Mouse (Mus musculus) heart, postnatal 0 days (tissue): ENCODE measurements around the gene Cbfa2t3. TPM values are rescaled to one million over a fixed set of nuclear protein-coding genes. Genes with fewer than 3 reads are reported as not detected.

ENCODE experiments used
- ATAC-seq: fragments of 200-750 bp; cut with Nextera tagmentation; 2 replicates; pipeline ENCODE4 v1.8.0; 2017; ENCODE audit warnings: low read depth, moderate number of reproducible peaks, moderate library complexity; ENCODE audit not compliant: insufficient read depth
- DNase-seq: peaks from one replicate; pipeline ENCODE4 v3.0.0-alpha.2; 2016; ENCODE audit warnings: low spot score
- H3K27ac ChIP-seq: fragments of 300-500 bp; sonication (generic); 2 replicates; pipeline ENCODE4 v1.5.1; 2014; ENCODE audit warnings: low read depth, mild to moderate bottlenecking
- H3K27me3 ChIP-seq: fragments of 300-500 bp; sonication (generic); 2 replicates; pipeline ENCODE4 v1.6.1; 2014; ENCODE audit warnings: low read length, mixed read lengths; ENCODE audit not compliant: control insufficient read depth, insufficient read depth
- H3K36me3 ChIP-seq: fragments of 300-500 bp; sonication (generic); replicated peaks from 2 replicates; pipeline ENCODE4 v1.6.1; 2014; ENCODE audit warnings: low read length, mixed read lengths; ENCODE audit not compliant: control insufficient read depth, insufficient read depth
- H3K4me1 ChIP-seq: fragments of 300-500 bp; sonication (generic); 2 replicates; pipeline ENCODE4 v1.6.1; 2014; ENCODE audit warnings: antibody characterized with exemption; ENCODE audit not compliant: control insufficient read depth, insufficient read depth
- H3K4me2 ChIP-seq: fragments of 300-500 bp; sonication (generic); 2 replicates; pipeline ENCODE4 v1.6.1; 2014; ENCODE audit warnings: low read depth, mild to moderate bottlenecking, low read length, moderate library complexity
- H3K4me3 ChIP-seq: fragments of 300-500 bp; sonication (generic); 2 replicates; pipeline ENCODE4 v1.5.1; 2014; ENCODE audit warnings: low read depth, low read length
- H3K9ac ChIP-seq: fragments of 300-500 bp; sonication (generic); replicated peaks from 2 replicates; pipeline ENCODE4 v1.6.1; 2014; ENCODE audit warnings: low read depth, low read length, mixed read lengths
- H3K9me3 ChIP-seq: fragments of 300-500 bp; sonication (generic); replicated peaks from 2 replicates; pipeline ENCODE4 v1.6.1; 2016; ENCODE audit warnings: low read length; ENCODE audit not compliant: control insufficient read depth
- CTCF ChIP-seq: IDR thresholded peaks from 2 replicates; pipeline ENCODE4 v1.5.1; 2016; ENCODE audit warnings: antibody characterized with exemption, control low read depth, low read depth
- EP300 ChIP-seq: IDR thresholded peaks from 2 replicates; pipeline ENCODE4 v1.6.1; 2016; ENCODE audit warnings: antibody characterized with exemption, low read depth
- WGBS: fragments of 180-500 bp; shearing (Covaris S2); extraction: QIAGEN DNeasy Blood & Tissue Kit; methylation state at CpG from one replicate; pipeline ENCODE4 v1.1.7; 2014; 5-methylcytosine and 5-hydroxymethylcytosine counted together
- polyA plus RNA-seq: library from polyadenylated mRNA; unstranded; fragments of >200 nt; fragmentation: Nextera tagmentation; extraction: Ambion mirVana; gene quantifications from 2 replicates; pipeline ENCODE4 v1.2.1, GENCODE M21; 2015
- total RNA-seq: library from RNA; depleted of rRNA; stranded (reverse); fragments of >200 nt; gene quantifications from 2 replicates; pipeline ENCODE4 v1.2.3, GENCODE M21; 2014; ENCODE audit warnings: low replicate concordance

Cbfa2t3 gene
- total and polyA plus RNA-seq, 2 experiments from 2014 or later = 1.1 to 4.3 TPM

GRCm38 (mm10) chr8:122702957-122703356, 4.0 kb upstream of the Cbfa2t3 start:
- Histone ChIP-seq H3K9me3 (no peaks in the 10 kb centered on the region), H3K27ac (no peak overlapping the region), H3K4me2 (no peak overlapping the region), H3K36me3 (no peaks in the 10 kb centered on the region), H3K4me3 (no peak overlapping the region), H3K4me1 (no peaks in the 10 kb centered on the region; the same call in 1 of the 2 replicates), H3K9ac (no peak overlapping the region), H3K27me3 (no peaks in the 10 kb centered on the region)
- 77% methylated on average over 6 of the region's 6 CpGs for whole genome bisulfite sequencing
- no peak for DNase-seq
- no peak for ATAC-seq
- TF ChIP-seq EP300 (no peak), CTCF (no peak)

- DNase-seq (no peak), ATAC-seq (no peak)
- Histone ChIP-seq H3K36me3 (no peaks in the 10 kb centered on the region), H3K4me2 (no peak overlapping the region), H3K27me3 (no peaks in the 10 kb centered on the region), H3K9ac (no peak overlapping the region), H3K27ac (0 out of 2 replicates have a peak overlapping the region, but pooled peaks have one; percentile 1), H3K4me3 (no peak overlapping the region), H3K4me1 (no peaks in the 10 kb centered on the region; the same call in 1 of the 2 replicates), H3K9me3 (no peaks in the 10 kb centered on the region)
- WGBS = 52% methylated on average over 10 of the region's 10 CpGs
- no peak for TF ChIP-seq EP300
- TF ChIP-seq CTCF = no peak
Observed at GRCm38 (mm10) chr8:122702301-122702941, 3.5 kb upstream of the Cbfa2t3 start.

- Histone ChIP-seq H3K27ac (no peak overlapping the region), H3K9me3 (no peaks in the 10 kb centered on the region), H3K4me3 (no peak overlapping the region), H3K4me2 (no peak overlapping the region), H3K36me3 (no peaks in the 10 kb centered on the region), H3K4me1 (peaks cover 6% of the 10 kb centered on the region; the same call in 1 of the 2 replicates), H3K9ac (no peak overlapping the region), H3K27me3 (no peaks in the 10 kb centered on the region)
- DNase-seq = no peak
- TF ChIP-seq EP300 (no peak), CTCF (no peak)
- no peak for ATAC-seq
- WGBS = 74% methylated on average over 12 of the region's 12 CpGs
Observed at GRCm38 (mm10) chr8:122701441-122702185, 2.7 kb upstream of the Cbfa2t3 start.

- ATAC-seq (no peak), DNase-seq (no peak)
- Histone ChIP-seq H3K4me1 (peaks cover 10% of the 10 kb centered on the region; the same call in 1 of the 2 replicates), H3K4me2 (no peak overlapping the region), H3K4me3 (no peak overlapping the region), H3K9ac (no peak overlapping the region), H3K9me3 (no peaks in the 10 kb centered on the region), H3K27me3 (no peaks in the 10 kb centered on the region), H3K36me3 (no peaks in the 10 kb centered on the region), H3K27ac (no peak overlapping the region)
- WGBS = 35% methylated on average over 13 of the region's 13 CpGs
- TF ChIP-seq EP300 = no peak
- no peak for TF ChIP-seq CTCF
Observed at GRCm38 (mm10) chr8:122700628-122701027, 1.7 kb upstream of the Cbfa2t3 start.

GRCm38 (mm10) chr8:122698254-122698768, 598 bp downstream of the Cbfa2t3 start:
- 64% methylated on average over 5 of the region's 5 CpGs for WGBS
- no peak for DNase-seq
- Histone ChIP-seq H3K27me3 (0 out of 2 replicates have a peak, but pooled peaks cover 3% of the 10 kb centered on the region), H3K36me3 (no peaks in the 10 kb centered on the region), H3K4me3 (peak overlapping the region; percentile 22), H3K9ac (no peak overlapping the region; the same call in 1 of the 2 replicates), H3K4me1 (peaks cover 10% of the 10 kb centered on the region; the same call in 1 of the 2 replicates), H3K4me2 (peak overlapping the region; percentile 55), H3K9me3 (no peaks in the 10 kb centered on the region), H3K27ac (peak overlapping the region; percentile 50; the same call in 1 of the 2 replicates)
- ATAC-seq = no peak
- no peak for TF ChIP-seq CTCF
- no peak for TF ChIP-seq EP300
